Mouse (Mus musculus) spleen, adult 12 weeks (tissue): ENCODE results near the gene Mre11a.
"Not testable (repeated sequence)": the region's sequence is repeated elsewhere in the genome, so short reads cannot be mapped to it uniquely, and the experiment has no call there.

Experiments
- DNase-seq: peaks from one replicate; pipeline ENCODE4 v3.0.0; 2022; ENCODE audit warnings: low spot score

The Mre11a gene

DNA sequence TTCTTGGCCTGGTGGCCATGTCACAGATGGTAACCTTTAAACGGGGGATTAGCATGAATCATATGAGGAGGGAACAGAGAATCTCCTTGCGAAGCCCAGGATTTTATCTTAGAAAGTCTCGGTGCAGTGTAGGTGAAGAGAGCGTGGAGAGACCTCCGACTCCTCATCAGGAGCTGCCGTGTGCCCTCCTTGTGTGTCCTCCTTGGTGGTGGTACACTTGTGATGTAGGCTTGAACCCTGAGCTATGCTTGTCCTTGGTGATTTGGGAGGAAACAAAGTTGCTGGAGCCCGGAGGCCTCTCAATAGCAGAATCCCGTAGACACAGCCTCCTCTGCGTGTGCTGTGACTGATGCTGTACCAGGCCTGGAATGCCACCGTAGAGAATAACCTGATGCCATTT lies 86.3 kb downstream of the Mre11a start:
- DNase-seq: no peak

DNA sequence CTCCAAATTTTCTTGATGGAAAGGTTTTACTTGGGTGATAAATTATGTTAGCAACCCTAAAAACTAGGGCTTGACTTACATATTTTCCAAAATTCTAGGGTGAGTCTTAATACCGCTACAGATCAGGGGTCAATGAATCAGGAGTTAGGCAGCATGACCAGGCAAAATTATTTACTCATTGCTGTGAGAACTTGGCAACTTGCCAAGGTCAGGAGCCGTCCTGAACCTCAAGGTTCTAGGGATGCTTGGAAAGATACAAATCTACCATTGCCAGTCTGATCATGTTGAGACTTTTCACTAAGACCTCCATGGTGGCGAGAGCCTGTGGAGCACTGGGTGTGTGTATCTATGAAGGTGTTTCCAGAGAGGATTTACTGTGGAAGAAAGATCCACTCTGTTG lies 87.1 kb downstream of the Mre11a start:
- DNase-seq: no peak

DNA sequence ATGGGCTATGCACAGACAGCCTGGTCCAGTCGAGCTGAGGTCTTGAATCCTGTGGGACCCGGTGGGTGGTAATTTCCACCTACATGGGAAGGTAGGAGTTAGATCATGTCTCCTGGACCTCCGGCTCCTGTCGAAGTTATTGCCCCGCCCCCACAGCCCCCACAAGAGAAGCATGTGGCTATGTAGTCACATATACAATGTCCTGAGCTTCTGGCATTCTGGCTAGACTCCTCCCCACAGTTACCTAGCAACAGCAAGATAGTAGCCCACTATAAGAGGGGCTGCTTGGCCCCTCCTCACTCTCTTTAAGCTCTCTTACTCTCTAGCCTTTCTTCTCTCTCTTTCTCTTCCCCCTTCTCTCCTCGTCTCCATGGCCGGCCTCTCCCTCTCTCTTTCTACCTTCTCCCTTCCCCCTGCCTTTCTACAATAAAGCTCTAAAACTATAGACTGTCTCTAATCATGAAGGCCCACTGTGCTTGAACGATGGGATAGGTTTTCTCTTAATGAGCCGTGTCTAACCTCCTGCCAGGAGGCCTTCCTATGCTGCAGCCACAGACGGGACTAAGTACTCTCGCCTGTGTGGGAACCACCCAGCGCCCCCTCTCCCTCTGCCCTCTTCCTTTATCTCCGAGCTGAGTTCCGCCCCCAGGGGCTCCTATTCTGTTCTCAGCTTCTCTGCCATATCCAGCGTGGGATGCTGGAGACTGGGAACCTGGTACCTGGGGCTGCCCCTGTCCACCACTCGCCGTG lies 87.9 kb downstream of the Mre11a start:
- DNase-seq: no peak

DNA sequence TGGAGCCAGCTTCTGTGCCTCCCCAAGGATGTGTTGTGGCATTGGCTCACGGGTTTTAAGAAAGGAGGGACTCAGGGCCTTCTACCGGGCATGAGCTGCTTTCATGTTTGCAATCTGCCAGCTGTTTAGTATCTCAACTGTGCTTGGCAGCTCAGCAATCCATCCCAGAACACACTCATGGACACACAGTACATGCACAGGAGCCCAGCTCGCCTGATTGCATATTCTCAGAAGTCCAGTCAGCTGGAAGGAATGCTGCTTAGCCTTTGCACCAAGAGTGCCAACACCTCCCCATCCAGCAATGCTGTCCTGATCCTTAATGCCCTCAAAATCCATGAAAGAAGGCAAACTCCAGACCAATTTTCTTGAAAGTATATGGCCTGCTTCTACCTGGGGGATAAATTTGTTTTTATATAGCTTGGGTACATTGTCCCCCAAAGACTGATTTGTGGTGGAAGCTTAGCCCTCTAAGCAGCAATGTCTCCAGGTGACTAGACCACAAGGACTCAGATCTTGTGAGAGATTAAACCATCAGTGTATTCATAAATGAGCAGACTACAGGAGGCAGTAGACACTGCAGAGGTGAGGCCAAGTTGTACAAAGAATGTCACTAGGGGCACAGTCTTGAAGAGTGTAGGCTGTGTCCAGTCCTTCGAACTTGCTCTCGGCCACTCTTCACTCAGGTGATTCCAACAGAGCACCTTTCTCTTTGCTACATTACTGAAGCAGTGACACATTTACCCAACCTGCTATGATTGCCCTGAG lies 91.5 kb downstream of the Mre11a start:
- no peak for DNase-seq

DNA sequence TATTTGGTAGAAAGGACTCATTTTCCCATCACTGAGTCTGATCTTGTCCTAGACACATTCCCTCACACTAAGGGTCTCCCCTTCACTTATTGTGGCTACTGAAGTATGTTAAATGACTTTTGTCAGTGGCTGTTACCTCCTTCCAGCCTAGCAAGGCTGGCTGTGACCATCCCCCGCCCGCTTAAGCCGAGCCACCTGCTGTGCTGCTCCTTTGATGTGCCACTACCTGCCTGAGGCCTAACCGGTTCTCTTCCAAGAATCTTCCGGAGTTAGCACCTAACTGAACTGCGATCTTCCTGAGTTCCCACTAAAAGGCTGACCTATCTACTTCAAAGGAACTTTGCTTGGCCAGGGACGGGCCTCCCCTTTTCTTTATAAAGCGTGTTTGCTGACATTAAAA lies 92.1 kb downstream of the Mre11a start:
- not testable (repeated sequence) for DNase-seq

DNA sequence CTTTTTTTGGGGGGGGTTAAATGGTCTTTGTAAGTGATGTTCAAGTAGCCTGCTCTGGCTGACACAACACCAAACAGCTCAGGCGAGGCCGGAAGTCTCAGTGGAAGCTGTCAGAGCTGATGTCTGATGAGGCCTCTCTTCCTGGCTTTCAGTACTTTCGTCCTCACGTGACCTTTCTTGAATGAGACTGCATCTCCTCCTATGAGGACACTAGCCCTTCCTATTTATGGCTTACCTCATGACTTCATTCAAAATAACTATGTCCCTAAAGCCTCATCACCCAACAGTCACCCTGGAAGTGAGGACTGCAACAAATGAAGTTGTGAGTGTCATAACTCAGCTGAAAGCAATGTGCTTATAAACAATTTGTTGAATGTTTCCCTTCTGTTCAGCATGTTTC lies 100.2 kb downstream of the Mre11a start:
- DNase-seq: no peak

DNA sequence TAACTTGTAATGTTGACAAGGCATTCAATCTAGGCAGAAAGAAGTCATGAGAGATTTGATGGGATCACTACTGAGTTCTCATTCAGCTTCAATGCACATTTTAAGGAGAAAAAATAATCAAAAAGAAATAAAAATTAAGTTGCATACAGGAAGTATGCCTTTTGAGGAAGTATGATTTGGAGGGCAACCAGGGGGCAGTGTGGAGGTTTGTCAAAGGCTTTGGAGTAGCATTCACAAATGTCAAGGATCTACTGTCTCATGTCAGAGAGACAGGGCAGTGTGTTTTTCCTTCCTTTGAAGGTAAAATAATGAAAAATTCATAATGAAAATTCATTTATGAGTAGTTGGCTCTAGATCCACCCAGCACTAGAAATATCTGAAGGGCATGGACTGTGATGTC lies 100.7 kb downstream of the Mre11a start:
- no peak for DNase-seq

DNA sequence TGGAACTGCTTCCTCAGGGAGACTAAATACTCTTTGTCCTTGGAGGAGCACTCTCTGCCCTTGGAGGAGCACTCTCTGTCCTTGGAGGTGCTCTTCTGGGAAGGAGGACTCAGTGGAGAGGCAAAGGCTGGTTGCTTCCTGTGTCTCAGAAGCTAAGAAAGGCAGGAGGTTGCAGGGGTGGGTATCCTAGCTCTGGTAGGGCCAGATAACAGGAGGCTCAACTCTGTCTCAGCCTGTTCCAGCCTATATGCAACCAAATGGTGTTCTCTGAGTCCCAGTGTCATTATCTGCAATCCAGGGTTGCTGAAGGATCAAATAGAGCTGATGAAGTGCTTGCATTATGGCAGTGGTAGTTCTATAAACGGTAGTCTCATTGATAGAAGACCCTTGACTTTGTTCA lies 101.5 kb downstream of the Mre11a start:
- DNase-seq: no peak
